Mouse (Mus musculus): ENCODE results near the gene Nin. TPM values are rescaled to one million over a fixed set of nuclear protein-coding genes. Genes with fewer than 3 reads are reported as not detected.

Gene Nin
- polyA plus RNA-seq, 1 experiment = 11.5 TPM

DNA sequence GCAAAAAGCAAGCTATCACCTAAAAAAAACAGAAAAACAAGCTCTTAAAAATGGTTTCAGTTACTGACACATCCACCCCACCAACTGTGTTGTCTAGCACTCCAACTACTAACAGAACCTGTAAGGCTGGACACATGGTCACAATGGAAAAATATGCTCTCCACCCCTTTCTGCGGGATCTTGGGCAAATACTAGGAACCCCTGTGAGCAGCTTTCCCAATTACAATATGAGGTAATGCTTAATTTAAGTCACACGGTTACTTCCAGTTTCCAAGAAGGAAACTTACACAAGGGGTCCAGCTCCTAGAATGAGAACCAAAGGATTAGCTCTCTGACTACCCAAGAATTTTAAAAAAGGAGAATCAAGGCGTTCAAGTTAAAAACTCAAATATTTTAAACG lies 128.0 kb downstream of the Nin start:
- Histone ChIP-seq H3K4me3 (ENCODE audit: extremely low read depth, insufficient read depth, insufficient read length) (peak overlapping the region; percentile 12; the same call in 1 of the 2 replicates), H3K36me3 (ENCODE audit: control insufficient read depth, insufficient read depth, low read length) (peaks cover 17% of the 10 kb centered on the region), H3K27me3 (ENCODE audit: control insufficient read depth, insufficient read depth, low read length) (no peaks in the 10 kb centered on the region), H3K4me1 (ENCODE audit: control insufficient read depth, insufficient read depth, insufficient read length) (peaks cover 3% of the 10 kb centered on the region; the same call in 1 of the 2 replicates), H3K27ac (ENCODE audit: insufficient read depth, low read length) (no peak overlapping the region)
- no peak for DNase-seq (ENCODE audit: low read depth in 1 of 2, low spot score in 2 of 2)
- 60% methylated on average over 4 of the region's 4 CpGs for WGBS
- TF ChIP-seq CTCF (IDR thresholded peaks at IDR 0.05; ENCODE audit: extremely low read depth, insufficient read depth, insufficient read length, insufficient replicate concordance) (no peak), POLR2A (IDR thresholded peaks at IDR 0.05; ENCODE audit: low read depth, low read length) (no peak)

DNA sequence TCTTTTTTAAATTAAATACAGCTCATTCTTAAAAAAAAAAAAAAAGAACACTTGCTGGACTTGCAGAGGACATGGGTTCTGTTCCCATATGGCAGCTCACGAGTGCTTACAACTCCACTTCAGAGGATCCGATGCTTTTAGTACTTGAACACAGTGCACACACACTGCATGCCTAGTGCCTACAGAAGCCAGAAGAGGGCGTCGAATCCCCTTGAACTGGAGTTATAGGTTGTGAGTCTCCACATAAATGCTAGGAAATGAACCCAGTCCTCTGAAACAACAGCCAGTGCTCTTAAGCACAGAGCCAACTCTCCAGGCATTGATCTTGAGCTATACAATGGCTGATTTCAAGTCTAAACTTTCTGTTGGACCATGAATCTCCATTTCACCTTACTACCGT lies 130.6 kb downstream of the Nin start:
- Histone ChIP-seq H3K27me3 (ENCODE audit: control insufficient read depth, insufficient read depth, low read length) (no peaks in the 10 kb centered on the region), H3K36me3 (ENCODE audit: control insufficient read depth, insufficient read depth, low read length) (peaks cover 17% of the 10 kb centered on the region), H3K27ac (ENCODE audit: insufficient read depth, low read length) (no peak overlapping the region), H3K4me1 (ENCODE audit: control insufficient read depth, insufficient read depth, insufficient read length) (peaks cover 5% of the 10 kb centered on the region), H3K4me3 (ENCODE audit: extremely low read depth, insufficient read depth, insufficient read length) (no peak overlapping the region)
- WGBS = 89% methylated on average over 5 of the region's 5 CpGs
- no peak for TF ChIP-seq POLR2A (IDR thresholded peaks at IDR 0.05; ENCODE audit: low read depth, low read length)
- no peak for TF ChIP-seq CTCF (IDR thresholded peaks at IDR 0.05; ENCODE audit: extremely low read depth, insufficient read depth, insufficient read length, insufficient replicate concordance)
- DNase-seq (ENCODE audit: low read depth in 1 of 2, low spot score in 2 of 2) = peak in 1 of 2 experiments; percentile 9

DNA sequence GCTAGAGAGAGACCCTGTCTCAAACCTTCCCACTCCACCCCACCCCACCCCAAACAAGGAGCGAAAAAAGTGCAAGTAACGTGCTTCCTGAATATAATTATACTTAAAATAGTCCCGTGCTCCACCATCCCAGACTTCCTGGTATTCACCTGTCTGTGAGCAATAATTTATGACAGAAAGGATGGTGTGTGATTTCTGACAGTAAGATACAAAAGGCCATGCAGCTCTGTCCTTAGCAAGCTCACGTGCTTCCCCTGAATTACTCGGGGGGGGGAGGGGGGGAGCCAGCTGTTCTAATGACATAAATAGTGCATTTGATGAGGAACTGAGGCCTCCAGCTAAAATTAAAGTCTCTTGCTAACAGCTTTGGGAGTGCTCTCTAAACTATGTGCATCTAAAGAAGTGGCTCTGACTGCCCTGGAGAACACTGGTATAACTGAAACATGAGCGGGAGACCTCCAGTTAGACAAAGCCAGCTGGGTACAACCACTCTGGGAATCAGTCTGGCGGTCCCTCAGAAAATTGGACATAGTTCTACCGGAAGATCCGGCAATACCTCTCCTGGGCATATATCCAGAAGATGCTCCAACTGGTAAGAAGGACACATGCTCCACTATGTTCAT lies 136.0 kb downstream of the Nin start:
- Histone ChIP-seq H3K4me1 (ENCODE audit: control insufficient read depth, insufficient read depth, insufficient read length) (peaks cover 12% of the 10 kb centered on the region; the same call in 1 of the 2 replicates), H3K36me3 (ENCODE audit: control insufficient read depth, insufficient read depth, low read length) (peaks cover 6% of the 10 kb centered on the region), H3K27ac (ENCODE audit: insufficient read depth, low read length) (peak overlapping the region; percentile 33), H3K4me3 (ENCODE audit: extremely low read depth, insufficient read depth, insufficient read length) (no peak overlapping the region), H3K27me3 (ENCODE audit: control insufficient read depth, insufficient read depth, low read length) (no peaks in the 10 kb centered on the region)
- DNase-seq (ENCODE audit: low read depth in 1 of 2, low spot score in 2 of 2) = peak in 1 of 2 experiments; percentile 31
- TF ChIP-seq POLR2A (IDR thresholded peaks at IDR 0.05; ENCODE audit: low read depth, low read length) = no peak
- no peak for TF ChIP-seq CTCF (IDR thresholded peaks at IDR 0.05; ENCODE audit: extremely low read depth, insufficient read depth, insufficient read length, insufficient replicate concordance)
- 50% methylated on average over 9 of the region's 9 CpGs for WGBS

DNA sequence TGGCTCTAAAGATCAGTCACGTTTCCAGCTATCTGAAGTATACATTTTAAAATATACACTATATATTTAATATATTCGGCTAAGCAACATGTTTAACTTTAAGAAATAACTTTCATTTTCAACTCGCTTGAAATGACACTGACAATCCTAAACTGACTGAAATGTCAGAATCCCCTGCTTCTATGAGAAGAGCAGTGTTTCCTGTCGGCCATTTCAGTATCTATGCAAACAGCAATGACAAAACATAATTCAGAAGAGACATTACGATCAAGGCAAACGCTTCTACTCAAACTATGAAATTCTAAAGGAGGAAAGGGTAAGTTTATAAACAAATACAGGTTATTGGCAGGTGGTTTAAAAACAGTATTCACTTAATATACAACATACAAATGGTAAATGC lies 136.8 kb downstream of the Nin start:
- no peak overlapping the region for H3K4me3 ChIP-seq (ENCODE audit: extremely low read depth, insufficient read depth, insufficient read length)
- 58% methylated on average over 6 of the region's 6 CpGs for WGBS
- H3K27me3 ChIP-seq (ENCODE audit: control insufficient read depth, insufficient read depth, low read length) = no peaks in the 10 kb centered on the region
- peaks cover 12% of the 10 kb centered on the region; the same call in 1 of the 2 replicates for H3K4me1 ChIP-seq (ENCODE audit: control insufficient read depth, insufficient read depth, insufficient read length)
- H3K36me3 ChIP-seq (ENCODE audit: control insufficient read depth, insufficient read depth, low read length) = peaks cover 4% of the 10 kb centered on the region
- no peak for DNase-seq (ENCODE audit: low read depth in 1 of 2, low spot score in 2 of 2)
- no peak for TF ChIP-seq CTCF (IDR thresholded peaks at IDR 0.05; ENCODE audit: extremely low read depth, insufficient read depth, insufficient read length, insufficient replicate concordance)
- TF ChIP-seq POLR2A (IDR thresholded peaks at IDR 0.05; ENCODE audit: low read depth, low read length) = no peak
- H3K27ac ChIP-seq (ENCODE audit: insufficient read depth, low read length) = no peak overlapping the region

DNA sequence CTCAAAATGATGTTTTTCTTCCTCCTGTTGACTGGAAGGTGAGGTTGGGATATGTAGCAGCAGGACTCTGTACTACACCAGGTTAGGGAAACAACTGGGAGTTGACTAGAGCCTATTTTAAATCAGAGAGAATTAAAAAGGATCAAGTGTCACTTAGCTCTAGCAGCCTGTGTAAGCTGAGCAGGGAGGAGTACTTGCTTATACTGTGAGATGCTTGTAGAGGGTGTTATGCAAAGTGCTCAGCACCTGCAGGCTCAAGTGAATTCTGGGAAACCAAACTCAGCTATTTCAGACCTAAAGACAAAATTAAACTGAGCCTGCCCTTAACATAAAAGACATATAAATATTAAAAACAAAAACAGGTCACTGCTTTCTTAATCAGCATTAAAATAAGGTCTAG lies 139.9 kb downstream of the Nin start:
- no peak for TF ChIP-seq CTCF (IDR thresholded peaks at IDR 0.05; ENCODE audit: extremely low read depth, insufficient read depth, insufficient read length, insufficient replicate concordance)
- no peak for TF ChIP-seq POLR2A (IDR thresholded peaks at IDR 0.05; ENCODE audit: low read depth, low read length)
- DNase-seq (ENCODE audit: low read depth in 1 of 2, low spot score in 2 of 2) = no peak
- peaks cover 12% of the 10 kb centered on the region for H3K36me3 ChIP-seq (ENCODE audit: control insufficient read depth, insufficient read depth, low read length)

DNA sequence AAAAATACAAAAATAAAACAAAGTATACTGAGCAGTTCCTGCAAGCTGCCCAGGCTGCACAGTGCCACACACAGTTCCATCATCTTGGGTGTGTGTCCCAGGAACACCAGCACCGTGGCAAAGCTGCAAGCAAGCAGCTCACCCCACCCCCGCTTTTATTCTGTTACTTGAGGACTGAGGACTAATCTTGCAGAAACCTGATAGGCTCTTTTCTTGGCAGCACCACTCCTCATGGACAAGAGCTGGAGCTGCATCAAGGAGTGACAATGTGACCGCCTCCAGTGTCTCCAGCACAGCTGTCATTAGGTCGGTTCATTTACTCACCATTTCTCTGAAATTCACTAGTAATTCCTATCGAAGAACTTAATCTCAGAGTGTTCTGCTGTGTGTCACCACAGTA lies 145.4 kb downstream of the Nin start:
- H3K27me3 ChIP-seq (ENCODE audit: control insufficient read depth, insufficient read depth, low read length) = no peaks in the 10 kb centered on the region
- no peak for DNase-seq (ENCODE audit: low read depth in 1 of 2, low spot score in 2 of 2)
- H3K4me3 ChIP-seq (ENCODE audit: extremely low read depth, insufficient read depth, insufficient read length) = no peak overlapping the region
- 76% methylated on average over 5 of the region's 5 CpGs for WGBS
- TF ChIP-seq POLR2A (IDR thresholded peaks at IDR 0.05; ENCODE audit: low read depth, low read length) (no peak), CTCF (IDR thresholded peaks at IDR 0.05; ENCODE audit: extremely low read depth, insufficient read depth, insufficient read length, insufficient replicate concordance) (no peak)
- no peaks in the 10 kb centered on the region for H3K4me1 ChIP-seq (ENCODE audit: control insufficient read depth, insufficient read depth, insufficient read length)
- no peak overlapping the region for H3K27ac ChIP-seq (ENCODE audit: insufficient read depth, low read length)
- H3K36me3 ChIP-seq (ENCODE audit: control insufficient read depth, insufficient read depth, low read length) = peaks cover 28% of the 10 kb centered on the region

More for the DNA sequence above, 139.9 kb downstream of the Nin start:
- Histone ChIP-seq H3K4me3 (ENCODE audit: extremely low read depth, insufficient read depth, insufficient read length) (no peak overlapping the region), H3K27me3 (ENCODE audit: control insufficient read depth, insufficient read depth, low read length) (no peaks in the 10 kb centered on the region), H3K4me1 (ENCODE audit: control insufficient read depth, insufficient read depth, insufficient read length) (peaks cover 12% of the 10 kb centered on the region; the same call in 1 of the 2 replicates), H3K27ac (ENCODE audit: insufficient read depth, low read length) (no peak overlapping the region)

DNA sequence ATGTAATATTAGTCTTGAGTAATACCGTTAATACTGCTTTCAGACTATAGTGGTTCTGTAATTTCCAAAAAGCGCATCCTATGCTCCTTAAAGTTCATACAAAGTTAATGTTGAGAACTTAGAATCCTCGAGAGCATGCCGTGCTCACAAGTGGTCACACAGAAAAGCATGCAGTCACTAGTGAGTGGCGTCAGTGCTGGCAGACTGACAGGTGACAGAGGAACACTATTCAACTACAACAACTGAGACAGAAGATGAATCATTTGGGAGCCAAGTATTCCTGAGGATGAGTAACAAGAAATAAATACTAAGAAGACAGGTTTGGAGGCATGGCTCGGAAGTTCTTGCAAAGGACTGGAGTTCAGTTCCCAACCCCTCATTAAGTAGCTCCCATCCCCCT lies 146.4 kb downstream of the Nin start:
- H3K4me1 ChIP-seq (ENCODE audit: control insufficient read depth, insufficient read depth, insufficient read length) = no peaks in the 10 kb centered on the region
- WGBS = 92% methylated on average over 6 of the region's 6 CpGs
- DNase-seq (ENCODE audit: low read depth in 1 of 2, low spot score in 2 of 2) = no peak
- peaks cover 26% of the 10 kb centered on the region for H3K36me3 ChIP-seq (ENCODE audit: control insufficient read depth, insufficient read depth, low read length)
- no peak overlapping the region for H3K27ac ChIP-seq (ENCODE audit: insufficient read depth, low read length)
- H3K4me3 ChIP-seq (ENCODE audit: extremely low read depth, insufficient read depth, insufficient read length) = no peak overlapping the region
- no peaks in the 10 kb centered on the region for H3K27me3 ChIP-seq (ENCODE audit: control insufficient read depth, insufficient read depth, low read length)
- TF ChIP-seq CTCF (IDR thresholded peaks at IDR 0.05; ENCODE audit: extremely low read depth, insufficient read depth, insufficient read length, insufficient replicate concordance) = no peak

Measured in spleen, adult 2 months (tissue).